Mouse (Mus musculus): Measurements from ENCODE around the gene Gm13275. TPM values are rescaled to one million over a fixed set of nuclear protein-coding genes. Genes with fewer than 3 reads are reported as not detected.
"Not testable (repeated sequence)": the region's sequence is repeated elsewhere in the genome, so short reads cannot be mapped to it uniquely, and the experiment has no call there.

Gm13275 gene
- polyA plus RNA-seq, 1 experiment from 2014 or later = not detected

GRCm38 (mm10) chr4:88819659-88820058, 25.4 kb downstream of the Gm13275 start, which contains the start of gene Ifna11:
Gene Ifna11, plus strand, starts transcription at chr4:88819959.
- no peak within 1 kb of the TSS for H3K27ac ChIP-seq (ENCODE audit: low read length)
- WGBS = 79% methylated on average over 1 of the region's 1 CpGs
- no peaks in the 10 kb centered on the region for H3K9me3 ChIP-seq (ENCODE audit: control insufficient read depth, low read length)
- H3K4me2 ChIP-seq (ENCODE audit: low read depth, low read length) = no peak within 1 kb of the TSS
- no peaks in the 10 kb centered on the region for H3K4me1 ChIP-seq (replicated peaks; ENCODE audit: control insufficient read depth, insufficient read depth, low read length)
- no peak within 1 kb of the TSS for H3K9ac ChIP-seq (ENCODE audit: low read length)
- H3K4me3 ChIP-seq (ENCODE audit: low read length) = no peak within 1 kb of the TSS
- H3K36me3 ChIP-seq (ENCODE audit: control insufficient read depth, insufficient read depth, low read length) = no peaks in the 10 kb centered on the region
- no peak for ATAC-seq (ENCODE audit: low read depth)
- H3K27me3 ChIP-seq (ENCODE audit: control insufficient read depth, insufficient read depth, low read depth, low read length) = no peaks in the 10 kb centered on the region

- no peak overlapping the region for H3K4me2 ChIP-seq (ENCODE audit: low read depth, low read length)
- no peaks in the 10 kb centered on the region for H3K36me3 ChIP-seq (ENCODE audit: control insufficient read depth, insufficient read depth, low read length)
- H3K4me3 ChIP-seq (ENCODE audit: low read length) = no peak overlapping the region
- no peak for ATAC-seq (ENCODE audit: low read depth)
- no peaks in the 10 kb centered on the region for H3K9me3 ChIP-seq (ENCODE audit: control insufficient read depth, low read length)
- H3K4me1 ChIP-seq (replicated peaks; ENCODE audit: control insufficient read depth, insufficient read depth, low read length) = no peaks in the 10 kb centered on the region
- H3K27ac ChIP-seq (ENCODE audit: low read length) = no peak overlapping the region
- no peak overlapping the region for H3K9ac ChIP-seq (ENCODE audit: low read length)
- no peaks in the 10 kb centered on the region for H3K27me3 ChIP-seq (ENCODE audit: control insufficient read depth, insufficient read depth, low read depth, low read length)
- 24% methylated on average over 4 of the region's 4 CpGs for WGBS
Measured at GRCm38 (mm10) chr4:88822995-88823394, 28.7 kb downstream of the Gm13275 start.

- not testable (repeated sequence) for H3K9me3 ChIP-seq (ENCODE audit: control insufficient read depth, low read length); H3K4me3 ChIP-seq (ENCODE audit: low read length); H3K9ac ChIP-seq (ENCODE audit: low read length); H3K4me1 ChIP-seq (replicated peaks; ENCODE audit: control insufficient read depth, insufficient read depth, low read length); H3K27me3 ChIP-seq (ENCODE audit: control insufficient read depth, insufficient read depth, low read depth, low read length); H3K27ac ChIP-seq (ENCODE audit: low read length); ATAC-seq (ENCODE audit: low read depth); H3K4me2 ChIP-seq (ENCODE audit: low read depth, low read length); H3K36me3 ChIP-seq (ENCODE audit: control insufficient read depth, insufficient read depth, low read length)
Measured at GRCm38 (mm10) chr4:88827116-88827515, 32.8 kb downstream of the Gm13275 start, which contains the start of gene Ifna6. Gene Ifna6, plus strand, starts transcription at chr4:88827416.

GRCm38 (mm10) chr4:88830523-88830922, 36.2 kb downstream of the Gm13275 start:
- Histone ChIP-seq H3K9ac (ENCODE audit: low read length) (no peak overlapping the region), H3K4me3 (ENCODE audit: low read length) (no peak overlapping the region), H3K9me3 (ENCODE audit: control insufficient read depth, low read length) (no peaks in the 10 kb centered on the region), H3K4me2 (ENCODE audit: low read depth, low read length) (no peak overlapping the region), H3K36me3 (ENCODE audit: control insufficient read depth, insufficient read depth, low read length) (no peaks in the 10 kb centered on the region), H3K27ac (ENCODE audit: low read length) (no peak overlapping the region), H3K4me1 (replicated peaks; ENCODE audit: control insufficient read depth, insufficient read depth, low read length) (no peaks in the 10 kb centered on the region), H3K27me3 (ENCODE audit: control insufficient read depth, insufficient read depth, low read depth, low read length) (no peaks in the 10 kb centered on the region)
- whole genome bisulfite sequencing = 29% methylated on average over 4 of the region's 4 CpGs
- ATAC-seq (ENCODE audit: low read depth) = no peak

- not testable (repeated sequence) for H3K4me1 ChIP-seq (replicated peaks; ENCODE audit: control insufficient read depth, insufficient read depth, low read length); H3K36me3 ChIP-seq (ENCODE audit: control insufficient read depth, insufficient read depth, low read length); H3K9ac ChIP-seq (ENCODE audit: low read length); H3K4me2 ChIP-seq (ENCODE audit: low read depth, low read length); ATAC-seq (ENCODE audit: low read depth); H3K27me3 ChIP-seq (ENCODE audit: control insufficient read depth, insufficient read depth, low read depth, low read length); H3K27ac ChIP-seq (ENCODE audit: low read length); H3K9me3 ChIP-seq (ENCODE audit: control insufficient read depth, low read length); H3K4me3 ChIP-seq (ENCODE audit: low read length)
- 93% methylated on average over 1 of the region's 1 CpGs for WGBS
Measured at GRCm38 (mm10) chr4:88835225-88835624, 40.9 kb downstream of the Gm13275 start, which contains the start of gene Ifna5. Gene Ifna5, plus strand, starts transcription at chr4:88835525.

GRCm38 (mm10) chr4:88838828-88839227, 44.5 kb downstream of the Gm13275 start:
- 33% methylated on average over 3 of the region's 3 CpGs for whole genome bisulfite sequencing
- no peak overlapping the region for H3K27ac ChIP-seq (ENCODE audit: low read length)
- no peak overlapping the region for H3K4me3 ChIP-seq (ENCODE audit: low read length)
- ATAC-seq (ENCODE audit: low read depth) = no peak
- no peaks in the 10 kb centered on the region for H3K36me3 ChIP-seq (ENCODE audit: control insufficient read depth, insufficient read depth, low read length)
- H3K9me3 ChIP-seq (ENCODE audit: control insufficient read depth, low read length) = no peaks in the 10 kb centered on the region
- no peaks in the 10 kb centered on the region for H3K4me1 ChIP-seq (replicated peaks; ENCODE audit: control insufficient read depth, insufficient read depth, low read length)
- H3K9ac ChIP-seq (ENCODE audit: low read length) = no peak overlapping the region
- H3K27me3 ChIP-seq (ENCODE audit: control insufficient read depth, insufficient read depth, low read depth, low read length) = no peaks in the 10 kb centered on the region
- no peak overlapping the region for H3K4me2 ChIP-seq (ENCODE audit: low read depth, low read length)

GRCm38 (mm10) chr4:88840058-88840457, 45.8 kb downstream of the Gm13275 start:
- Histone ChIP-seq H3K36me3 (ENCODE audit: control insufficient read depth, insufficient read depth, low read length) (no peaks in the 10 kb centered on the region), H3K4me1 (replicated peaks; ENCODE audit: control insufficient read depth, insufficient read depth, low read length) (no peaks in the 10 kb centered on the region), H3K27me3 (ENCODE audit: control insufficient read depth, insufficient read depth, low read depth, low read length) (no peaks in the 10 kb centered on the region), H3K4me3 (ENCODE audit: low read length) (no peak overlapping the region), H3K27ac (ENCODE audit: low read length) (no peak overlapping the region), H3K4me2 (ENCODE audit: low read depth, low read length) (no peak overlapping the region), H3K9ac (ENCODE audit: low read length) (no peak overlapping the region), H3K9me3 (ENCODE audit: control insufficient read depth, low read length) (no peaks in the 10 kb centered on the region)
- no peak for ATAC-seq (ENCODE audit: low read depth)
- WGBS = 50% methylated on average over 3 of the region's 3 CpGs

GRCm38 (mm10) chr4:88841438-88841911, 47.2 kb downstream of the Gm13275 start, which contains the start of gene Ifna4:
Gene Ifna4, plus strand, starts transcription at chr4:88841861.
- H3K4me1 ChIP-seq (replicated peaks; ENCODE audit: control insufficient read depth, insufficient read depth, low read length) = no peaks in the 10 kb centered on the region
- ATAC-seq (ENCODE audit: low read depth) = no peak
- H3K27ac ChIP-seq (ENCODE audit: low read length) = no peak within 1 kb of the TSS
- no peak within 1 kb of the TSS for H3K4me2 ChIP-seq (ENCODE audit: low read depth, low read length)
- no peak within 1 kb of the TSS for H3K9ac ChIP-seq (ENCODE audit: low read length)
- 58% methylated on average over 2 of the region's 2 CpGs for WGBS
- H3K4me3 ChIP-seq (ENCODE audit: low read length) = no peak within 1 kb of the TSS
- no peaks in the 10 kb centered on the region for H3K27me3 ChIP-seq (ENCODE audit: control insufficient read depth, insufficient read depth, low read depth, low read length)
- H3K9me3 ChIP-seq (ENCODE audit: control insufficient read depth, low read length) = no peaks in the 10 kb centered on the region
- no peaks in the 10 kb centered on the region for H3K36me3 ChIP-seq (ENCODE audit: control insufficient read depth, insufficient read depth, low read length)
